Mouse (Mus musculus) liver, postnatal 0 days (tissue): ENCODE measurements around the gene Dpm2. TPM values are rescaled to one million over a fixed set of nuclear protein-coding genes. Genes with fewer than 3 reads are reported as not detected.
A peak's percentile ranks its signal among the peaks of the same experiment; 100 is the strongest.

Experiments used
- ATAC-seq: fragments of 200-750 bp; cut with Nextera tagmentation; 2 replicates; pipeline ENCODE4 v1.8.0; 2017; ENCODE audit warnings: mild to moderate bottlenecking, moderate library complexity
- DNase-seq: peaks from one replicate; pipeline ENCODE4 v3.0.0-alpha.2; 2016
- H3K27ac ChIP-seq: fragments of 300-500 bp; sonication (generic); 2 replicates; pipeline ENCODE4 v1.5.1; 2014; ENCODE audit warnings: antibody characterized with exemption, moderate library complexity, mild to moderate bottlenecking, low read depth
- H3K27me3 ChIP-seq: fragments of 300-500 bp; sonication (generic); 2 replicates; pipeline ENCODE4 v1.6.1; 2014; ENCODE audit warnings: low read length, control low read depth, mixed read lengths; ENCODE audit not compliant: insufficient read depth
- H3K36me3 ChIP-seq: fragments of 300-500 bp; sonication (generic); replicated peaks from 2 replicates; pipeline ENCODE4 v1.6.1; 2014; ENCODE audit warnings: mild to moderate bottlenecking, control low read depth, low read length, moderate library complexity, mixed read lengths; ENCODE audit not compliant: insufficient read depth
- H3K4me1 ChIP-seq: fragments of 300-500 bp; sonication (generic); 2 replicates; pipeline ENCODE4 v1.6.1; 2014; ENCODE audit warnings: antibody characterized with exemption, mild to moderate bottlenecking, control low read depth; ENCODE audit not compliant: insufficient read depth
- H3K4me2 ChIP-seq: fragments of 300-500 bp; sonication (generic); 2 replicates; pipeline ENCODE4 v1.6.1; 2014; ENCODE audit warnings: low read depth, mild to moderate bottlenecking, low read length, moderate library complexity, mixed read lengths
- H3K4me3 ChIP-seq: fragments of 300-500 bp; sonication (generic); 2 replicates; pipeline ENCODE4 v1.5.1; 2014; ENCODE audit warnings: low read depth, low read length
- H3K9ac ChIP-seq: fragments of 300-500 bp; sonication (generic); replicated peaks from 2 replicates; pipeline ENCODE4 v1.6.1; 2014; ENCODE audit warnings: mild to moderate bottlenecking, moderate library complexity
- H3K9me3 ChIP-seq: fragments of 300-500 bp; sonication (generic); 2 replicates; pipeline ENCODE4 v1.6.1; 2016; ENCODE audit warnings: mild to moderate bottlenecking, control low read depth, low read length, mixed read lengths
- CTCF ChIP-seq: sonication (generic); IDR thresholded peaks from 2 replicates; pipeline ENCODE4 v1.5.1; 2016; ENCODE audit warnings: antibody characterized with exemption, low read depth
- EP300 ChIP-seq: IDR thresholded peaks from 2 replicates; pipeline ENCODE4 v1.6.1; 2016; ENCODE audit warnings: antibody characterized with exemption, low read depth, mild to moderate bottlenecking
- WGBS: fragments of 180-500 bp; shearing (Covaris S2); extraction: QIAGEN DNeasy Blood & Tissue Kit; methylation state at CpG from one replicate; pipeline ENCODE4 v1.1.7; 2014; ENCODE audit not compliant: insufficient replicate concordance; 5-methylcytosine and 5-hydroxymethylcytosine counted together
- polyA plus RNA-seq: library from polyadenylated mRNA; unstranded; fragments of >200 nt; fragmentation: Nextera tagmentation; extraction: Ambion mirVana; gene quantifications from 2 replicates; pipeline ENCODE4 v1.2.1, GENCODE M21; 2015

The Dpm2 gene
- polyA plus RNA-seq, 1 experiment from 2014 or later, result 41.7 TPM

GRCm38 (mm10) chr2:32566536-32567063, 4.1 kb upstream of the Dpm2 start:
- Histone ChIP-seq H3K36me3 (peaks cover 25% of the 10 kb centered on the region; the same call in 1 of the 2 replicates), H3K4me2 (no peak overlapping the region), H3K4me1 (peaks cover 4% of the 10 kb centered on the region; the same call in 1 of the 2 replicates), H3K9ac (no peak overlapping the region), H3K4me3 (no peak overlapping the region), H3K27ac (no peak overlapping the region), H3K9me3 (no peaks in the 10 kb centered on the region), H3K27me3 (no peaks in the 10 kb centered on the region)
- ATAC-seq, result no peak
- TF ChIP-seq CTCF (peak; percentile 91), EP300 (no peak)
- peak; percentile 70 for DNase-seq
- WGBS, result 31% methylated on average over 4 of the region's 4 CpGs

- Histone ChIP-seq H3K27ac (no peak overlapping the region), H3K27me3 (no peaks in the 10 kb centered on the region), H3K4me2 (no peak overlapping the region), H3K9ac (no peak overlapping the region), H3K4me1 (peaks cover 7% of the 10 kb centered on the region; the same call in 1 of the 2 replicates), H3K36me3 (peaks cover 28% of the 10 kb centered on the region), H3K9me3 (no peaks in the 10 kb centered on the region), H3K4me3 (no peak overlapping the region)
- ATAC-seq, result no peak
- 55% methylated on average over 5 of the region's 5 CpGs for WGBS
- TF ChIP-seq EP300, result no peak
- TF ChIP-seq CTCF, result no peak
- DNase-seq, result no peak
Measured at GRCm38 (mm10) chr2:32568149-32568548, 2.5 kb upstream of the Dpm2 start.

GRCm38 (mm10) chr2:32568941-32569340, 1.7 kb upstream of the Dpm2 start:
- ATAC-seq, result no peak
- H3K9ac ChIP-seq, result no peak overlapping the region
- H3K27ac ChIP-seq, result no peak overlapping the region
- no peak for TF ChIP-seq EP300
- no peak for TF ChIP-seq CTCF
- DNase-seq, result no peak
- H3K4me2 ChIP-seq, result no peak overlapping the region
- 83% methylated on average over 3 of the region's 3 CpGs for whole genome bisulfite sequencing
- H3K9me3 ChIP-seq, result no peaks in the 10 kb centered on the region
- H3K4me3 ChIP-seq, result no peak overlapping the region
- peaks cover 7% of the 10 kb centered on the region; the same call in 1 of the 2 replicates for H3K4me1 ChIP-seq
- H3K36me3 ChIP-seq, result peaks cover 24% of the 10 kb centered on the region
- no peaks in the 10 kb centered on the region for H3K27me3 ChIP-seq

- Histone ChIP-seq H3K36me3 (peaks cover 11% of the 10 kb centered on the region), H3K9ac (peak overlapping the region; percentile 85; the same call in 1 of the 2 replicates), H3K27ac (no peak overlapping the region), H3K9me3 (no peaks in the 10 kb centered on the region), H3K4me1 (peaks cover 15% of the 10 kb centered on the region; the same call in 1 of the 2 replicates), H3K4me2 (no peak overlapping the region), H3K27me3 (peaks cover 8% of the 10 kb centered on the region; the same call in 1 of the 2 replicates), H3K4me3 (no peak overlapping the region)
- ATAC-seq (no peak), DNase-seq (no peak)
- TF ChIP-seq EP300, result no peak
- no peak for TF ChIP-seq CTCF
- 86% methylated on average over 11 of the region's 11 CpGs for WGBS
Measured at GRCm38 (mm10) chr2:32572196-32572595, 1.5 kb downstream of the Dpm2 start.

- Histone ChIP-seq H3K4me2 (peak within 1 kb of the TSS; percentile 61), H3K4me3 (peak within 1 kb of the TSS; percentile 11; the same call in 1 of the 2 replicates), H3K27me3 (peaks cover 10% of the 10 kb centered on the region), H3K4me1 (peaks cover 15% of the 10 kb centered on the region; the same call in 1 of the 2 replicates), H3K9me3 (no peaks in the 10 kb centered on the region), H3K36me3 (peaks cover 5% of the 10 kb centered on the region; the same call in 1 of the 2 replicates), H3K9ac (no peak within 1 kb of the TSS), H3K27ac (no peak within 1 kb of the TSS)
- 76% methylated on average over 6 of the region's 6 CpGs for WGBS
- DNase-seq (no peak), ATAC-seq (no peak)
- TF ChIP-seq CTCF (no peak), EP300 (no peak)
Measured at GRCm38 (mm10) chr2:32574497-32574896, 3.8 kb downstream of the Dpm2 start, which contains the start of gene Pip5kl1. TSS of gene Pip5kl1 (plus strand) at chr2:32574797.

- TF ChIP-seq EP300, result no peak
- peak; percentile 73 for TF ChIP-seq CTCF
- WGBS, result 4% methylated on average over 26 of the region's 26 CpGs
- Histone ChIP-seq H3K4me3 (peak overlapping the region; percentile 11; the same call in 1 of the 2 replicates), H3K9me3 (no peaks in the 10 kb centered on the region), H3K4me2 (peak overlapping the region; percentile 61), H3K27ac (no peak overlapping the region), H3K36me3 (peaks cover 5% of the 10 kb centered on the region; the same call in 1 of the 2 replicates), H3K27me3 (peaks cover 16% of the 10 kb centered on the region), H3K4me1 (peaks cover 15% of the 10 kb centered on the region; the same call in 1 of the 2 replicates), H3K9ac (no peak overlapping the region)
- ATAC-seq (no peak), DNase-seq (peak; percentile 58)
Measured at GRCm38 (mm10) chr2:32574901-32575585, 4.4 kb downstream of the Dpm2 start.
